Mouse (Mus musculus): ENCODE measurements at regions not wholly inside any gene's neighbourhood (a gene's known extent, or its start where the extent isn't known, plus 50 kb on each side); places are given as distances from the start of the nearest gene placed in this dataset.

GRCm38 (mm10) chr15:25468478-25468877 is 54.9 kb upstream of the Basp1 start:
- WGBS, result 74% methylated on average over 2 of the region's 2 CpGs
- Histone ChIP-seq H3K4me2 (replicated peaks) (no peak overlapping the region), H3K4me1 (replicated peaks) (no peaks in the 10 kb centered on the region), H3K4me3 (replicated peaks) (no peak overlapping the region), H3K9ac (no peak overlapping the region), H3K36me3 (no peaks in the 10 kb centered on the region), H3K27me3 (replicated peaks) (no peaks in the 10 kb centered on the region), H3K27ac (no peak overlapping the region), H3K9me3 (no peaks in the 10 kb centered on the region)
- no peak for ATAC-seq

GRCm38 (mm10) chr15:25469185-25469845 is 55.8 kb upstream of the Basp1 start:
- Histone ChIP-seq H3K27me3 (replicated peaks) (no peaks in the 10 kb centered on the region), H3K4me2 (replicated peaks) (no peak overlapping the region), H3K9ac (no peak overlapping the region), H3K27ac (no peak overlapping the region), H3K4me1 (replicated peaks) (no peaks in the 10 kb centered on the region), H3K9me3 (no peaks in the 10 kb centered on the region), H3K4me3 (replicated peaks) (no peak overlapping the region), H3K36me3 (no peaks in the 10 kb centered on the region)
- 54% methylated on average over 16 of the region's 16 CpGs for WGBS
- ATAC-seq, result no peak

GRCm38 (mm10) chr15:25471331-25471730 is 57.8 kb upstream of the Basp1 start:
- Histone ChIP-seq H3K4me1 (replicated peaks) (no peaks in the 10 kb centered on the region), H3K9me3 (no peaks in the 10 kb centered on the region), H3K27ac (no peak overlapping the region), H3K9ac (no peak overlapping the region), H3K4me2 (replicated peaks) (no peak overlapping the region), H3K27me3 (replicated peaks) (no peaks in the 10 kb centered on the region), H3K36me3 (no peaks in the 10 kb centered on the region), H3K4me3 (replicated peaks) (no peak overlapping the region)
- WGBS, result 89% methylated on average over 5 of the region's 5 CpGs
- no peak for ATAC-seq

- Histone ChIP-seq H3K4me1 (replicated peaks) (no peaks in the 10 kb centered on the region), H3K4me3 (replicated peaks) (no peak overlapping the region), H3K4me2 (replicated peaks) (no peak overlapping the region), H3K27ac (no peak overlapping the region), H3K36me3 (no peaks in the 10 kb centered on the region), H3K9me3 (no peaks in the 10 kb centered on the region), H3K9ac (no peak overlapping the region), H3K27me3 (replicated peaks) (no peaks in the 10 kb centered on the region)
- ATAC-seq, result peak; percentile 59; the same call in 1 of the 2 replicates
- WGBS, result 83% methylated on average over 3 of the region's 3 CpGs
Observed at GRCm38 (mm10) chr15:25473201-25473710, 59.7 kb upstream of the Basp1 start.

GRCm38 (mm10) chr15:25474096-25474495 is 60.5 kb upstream of the Basp1 start:
- Histone ChIP-seq H3K27ac (no peak overlapping the region), H3K27me3 (replicated peaks) (no peaks in the 10 kb centered on the region), H3K4me2 (replicated peaks) (no peak overlapping the region), H3K9ac (no peak overlapping the region), H3K9me3 (no peaks in the 10 kb centered on the region), H3K36me3 (no peaks in the 10 kb centered on the region), H3K4me1 (replicated peaks) (no peaks in the 10 kb centered on the region), H3K4me3 (replicated peaks) (no peak overlapping the region)
- no peak for ATAC-seq
- 75% methylated on average over 3 of the region's 3 CpGs for WGBS

DNA sequence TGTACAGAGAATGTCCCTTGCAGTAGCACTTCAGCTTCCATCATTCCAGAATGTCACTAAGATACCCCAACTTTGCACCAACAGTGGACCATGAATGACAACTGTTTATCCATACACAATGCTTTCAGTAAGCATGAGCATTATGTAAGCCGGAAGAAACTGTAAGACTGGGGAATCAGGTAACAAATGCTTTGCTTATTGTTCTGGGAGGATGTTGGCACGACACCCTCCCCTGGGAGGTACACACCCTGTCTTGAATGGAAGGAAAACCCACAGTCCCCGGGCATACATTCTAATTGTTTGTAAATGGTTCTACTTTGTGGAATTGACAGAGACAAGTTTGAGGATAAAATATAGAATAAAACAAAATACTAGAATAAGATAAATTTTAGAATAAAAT is 69.0 kb upstream of the Basp1 start:
- H3K27me3 ChIP-seq (replicated peaks), result no peaks in the 10 kb centered on the region
- H3K4me1 ChIP-seq (replicated peaks), result no peaks in the 10 kb centered on the region
- WGBS, result 73% methylated on average over 3 of the region's 3 CpGs
- no peaks in the 10 kb centered on the region for H3K9me3 ChIP-seq
- H3K4me2 ChIP-seq (replicated peaks), result no peak overlapping the region
- H3K9ac ChIP-seq, result no peak overlapping the region
- no peak for ATAC-seq
- no peak overlapping the region for H3K4me3 ChIP-seq (replicated peaks)
- no peak overlapping the region for H3K27ac ChIP-seq
- H3K36me3 ChIP-seq, result no peaks in the 10 kb centered on the region

GRCm38 (mm10) chr15:25485372-25485771 is 71.8 kb upstream of the Basp1 start:
- no peaks in the 10 kb centered on the region for H3K4me1 ChIP-seq (replicated peaks)
- H3K27ac ChIP-seq, result no peak overlapping the region
- no peak for ATAC-seq
- H3K9ac ChIP-seq, result no peak overlapping the region
- H3K27me3 ChIP-seq (replicated peaks), result no peaks in the 10 kb centered on the region
- no peak overlapping the region for H3K4me2 ChIP-seq (replicated peaks)
- WGBS, result 54% methylated on average over 9 of the region's 9 CpGs
- H3K36me3 ChIP-seq, result no peaks in the 10 kb centered on the region
- no peaks in the 10 kb centered on the region for H3K9me3 ChIP-seq
- H3K4me3 ChIP-seq (replicated peaks), result no peak overlapping the region

DNA sequence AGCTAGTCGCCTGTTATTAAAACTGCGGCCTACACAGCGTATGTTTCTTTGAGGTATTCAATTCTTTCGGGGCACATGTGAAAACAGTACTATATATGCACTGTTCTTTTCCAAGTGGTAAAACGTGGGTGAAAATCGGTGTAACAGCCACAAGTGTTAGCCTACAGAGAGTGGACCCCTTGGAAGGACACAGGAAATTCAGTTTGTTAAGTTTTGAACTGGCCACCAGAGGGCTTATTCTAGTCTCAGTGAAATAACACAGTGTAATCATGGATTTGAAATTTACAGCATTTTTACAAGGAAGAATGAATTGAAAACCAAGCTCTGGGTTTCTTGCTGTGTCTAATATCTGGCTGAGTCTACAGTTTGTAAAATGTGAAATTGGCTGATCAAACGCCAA is 72.6 kb upstream of the Basp1 start:
- WGBS, result 80% methylated on average over 7 of the region's 7 CpGs
- no peak overlapping the region for H3K4me2 ChIP-seq (replicated peaks)
- H3K4me3 ChIP-seq (replicated peaks), result no peak overlapping the region
- no peaks in the 10 kb centered on the region for H3K9me3 ChIP-seq
- no peak overlapping the region for H3K9ac ChIP-seq
- no peak overlapping the region for H3K27ac ChIP-seq
- H3K4me1 ChIP-seq (replicated peaks), result no peaks in the 10 kb centered on the region
- H3K36me3 ChIP-seq, result no peaks in the 10 kb centered on the region
- no peak for ATAC-seq
- no peaks in the 10 kb centered on the region for H3K27me3 ChIP-seq (replicated peaks)

DNA sequence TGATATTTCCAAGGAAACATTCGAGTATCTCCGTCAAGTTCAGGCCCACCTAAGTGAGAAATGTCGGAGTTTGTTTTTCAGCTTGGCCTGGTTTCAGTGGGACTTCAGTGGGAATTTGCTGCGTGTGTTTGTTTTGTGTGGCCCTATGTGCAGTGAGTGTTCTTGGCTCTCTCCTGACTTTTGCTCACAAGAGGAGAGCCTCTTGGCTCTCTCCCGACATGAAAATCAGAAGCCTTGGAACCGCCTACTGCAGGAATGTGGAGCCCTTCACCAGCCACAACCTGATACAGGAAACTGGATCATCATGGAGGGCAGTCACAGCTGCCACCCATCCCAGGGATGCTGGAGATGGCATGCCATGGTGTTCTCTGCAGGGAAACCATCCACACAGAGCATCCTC is 76.2 kb upstream of the Basp1 start:
- ATAC-seq, result no peak
- Histone ChIP-seq H3K4me3 (replicated peaks) (no peak overlapping the region), H3K9ac (no peak overlapping the region), H3K4me2 (replicated peaks) (no peak overlapping the region), H3K4me1 (replicated peaks) (no peaks in the 10 kb centered on the region), H3K36me3 (no peaks in the 10 kb centered on the region), H3K27ac (no peak overlapping the region), H3K9me3 (no peaks in the 10 kb centered on the region), H3K27me3 (replicated peaks) (no peaks in the 10 kb centered on the region)
- 69% methylated on average over 6 of the region's 6 CpGs for WGBS

- ATAC-seq, result no peak
- no peak overlapping the region for H3K9ac ChIP-seq
- 32% methylated on average over 5 of the region's 5 CpGs for WGBS
- no peak overlapping the region for H3K4me2 ChIP-seq (replicated peaks)
- H3K27me3 ChIP-seq (replicated peaks), result no peaks in the 10 kb centered on the region
- H3K36me3 ChIP-seq, result no peaks in the 10 kb centered on the region
- no peak overlapping the region for H3K4me3 ChIP-seq (replicated peaks)
- H3K9me3 ChIP-seq, result no peaks in the 10 kb centered on the region
- no peaks in the 10 kb centered on the region for H3K4me1 ChIP-seq (replicated peaks)
- no peak overlapping the region for H3K27ac ChIP-seq
Observed at GRCm38 (mm10) chr15:25492161-25492746, 78.7 kb upstream of the Basp1 start.

GRCm38 (mm10) chr15:25494687-25495299 is 81.2 kb upstream of the Basp1 start:
- Histone ChIP-seq H3K4me2 (replicated peaks) (no peak overlapping the region), H3K4me1 (replicated peaks) (no peaks in the 10 kb centered on the region), H3K4me3 (replicated peaks) (no peak overlapping the region), H3K27ac (no peak overlapping the region), H3K36me3 (no peaks in the 10 kb centered on the region), H3K27me3 (replicated peaks) (no peaks in the 10 kb centered on the region), H3K9me3 (no peaks in the 10 kb centered on the region), H3K9ac (no peak overlapping the region)
- 74% methylated on average over 8 of the region's 8 CpGs for WGBS
- ATAC-seq, result no peak

GRCm38 (mm10) chr15:25495926-25496644 is 82.5 kb upstream of the Basp1 start:
- Histone ChIP-seq H3K9ac (no peak overlapping the region), H3K4me3 (replicated peaks) (no peak overlapping the region), H3K27me3 (replicated peaks) (no peaks in the 10 kb centered on the region), H3K4me1 (replicated peaks) (no peaks in the 10 kb centered on the region), H3K4me2 (replicated peaks) (no peak overlapping the region), H3K36me3 (no peaks in the 10 kb centered on the region), H3K27ac (no peak overlapping the region), H3K9me3 (no peaks in the 10 kb centered on the region)
- WGBS, result 50% methylated on average over 7 of the region's 7 CpGs
- no peak for ATAC-seq

Measured in intestine, embryonic 15.5 days (tissue).